Mouse (Mus musculus) ES-Bruce4 (cell line): ENCODE results near the gene Pde10a.

Experiments
- CTCF ChIP-seq: IDR thresholded peaks from one replicate; pipeline ENCODE4 v1.8.1; 2011; ENCODE audit warnings: low read depth, low read length
- EP300 ChIP-seq: IDR thresholded peaks from 2 replicates; pipeline ENCODE4 v1.6.1; 2011; ENCODE audit warnings: low read depth, low read length; ENCODE audit not compliant: insufficient read depth
- POLR2A ChIP-seq: IDR thresholded peaks from one replicate; pipeline ENCODE4 v1.8.1; 2011; ENCODE audit warnings: low read length; ENCODE audit not compliant: insufficient read depth

GRCm38 (mm10) chr17:8551641-8552040 is 26.5 kb downstream of the Pde10a start:
- no peak for TF ChIP-seq EP300
- TF ChIP-seq CTCF = no peak
- no peak for TF ChIP-seq POLR2A
